Mouse (Mus musculus) stomach, embryonic 16.5 days (tissue): ENCODE measurements around the gene Top1. TPM values are rescaled to one million over a fixed set of nuclear protein-coding genes. Genes with fewer than 3 reads are reported as not detected.

Experiments used
- ATAC-seq: fragments of 200-750 bp; cut with Nextera tagmentation; 2 replicates; pipeline ENCODE4 v1.8.0; 2017; ENCODE audit warnings: moderate number of reproducible peaks, moderate TSS enrichment; ENCODE audit not compliant: insufficient read depth, low FRiP score
- H3K27ac ChIP-seq: fragments of 300-500 bp; sonication (generic); 2 replicates; pipeline ENCODE4 v1.5.1; 2014; ENCODE audit warnings: low read length
- H3K27me3 ChIP-seq: fragments of 300-500 bp; sonication (generic); 2 replicates; pipeline ENCODE4 v1.6.1; 2014; ENCODE audit warnings: low read length, control low read depth, mixed read lengths; ENCODE audit not compliant: control insufficient read depth, insufficient read depth
- H3K36me3 ChIP-seq: fragments of 300-500 bp; sonication (generic); 2 replicates; pipeline ENCODE4 v1.6.1; 2014; ENCODE audit warnings: low read length; ENCODE audit not compliant: control insufficient read depth, insufficient read depth
- H3K4me1 ChIP-seq: fragments of 300-500 bp; sonication (generic); 2 replicates; pipeline ENCODE4 v1.6.1; 2014; ENCODE audit warnings: low read length, control low read depth, mixed read lengths; ENCODE audit not compliant: control insufficient read depth, insufficient read depth
- H3K4me2 ChIP-seq: fragments of 300-500 bp; sonication (generic); 2 replicates; pipeline ENCODE4 v1.6.1; 2014; ENCODE audit warnings: low read depth, low read length, mixed read lengths
- H3K4me3 ChIP-seq: fragments of 300-500 bp; sonication (generic); replicated peaks from 2 replicates; pipeline ENCODE4 v1.5.1; 2014; ENCODE audit warnings: mild to moderate bottlenecking, low read length
- H3K9ac ChIP-seq: fragments of 300-500 bp; sonication (generic); 2 replicates; pipeline ENCODE4 v1.6.1; 2014; ENCODE audit warnings: low read length
- H3K9me3 ChIP-seq: fragments of 300-500 bp; sonication (generic); replicated peaks from 2 replicates; pipeline ENCODE4 v1.6.1; 2016; ENCODE audit warnings: low read length, control low read depth; ENCODE audit not compliant: control insufficient read depth
- WGBS: fragments of 180-500 bp; shearing (Covaris S2); extraction: QIAGEN DNeasy Blood & Tissue Kit; methylation state at CpG from one replicate; pipeline ENCODE4 v1.1.7; 2014; 5-methylcytosine and 5-hydroxymethylcytosine counted together
- polyA plus RNA-seq: library from polyadenylated mRNA; unstranded; fragments of >200 nt; fragmentation: Nextera tagmentation; extraction: Ambion mirVana; gene quantifications from 2 replicates; pipeline ENCODE4 v1.2.1, GENCODE M21; 2015

Top1 gene
- polyA plus RNA-seq, 1 experiment from 2014 or later = 64.1 TPM

DNA sequence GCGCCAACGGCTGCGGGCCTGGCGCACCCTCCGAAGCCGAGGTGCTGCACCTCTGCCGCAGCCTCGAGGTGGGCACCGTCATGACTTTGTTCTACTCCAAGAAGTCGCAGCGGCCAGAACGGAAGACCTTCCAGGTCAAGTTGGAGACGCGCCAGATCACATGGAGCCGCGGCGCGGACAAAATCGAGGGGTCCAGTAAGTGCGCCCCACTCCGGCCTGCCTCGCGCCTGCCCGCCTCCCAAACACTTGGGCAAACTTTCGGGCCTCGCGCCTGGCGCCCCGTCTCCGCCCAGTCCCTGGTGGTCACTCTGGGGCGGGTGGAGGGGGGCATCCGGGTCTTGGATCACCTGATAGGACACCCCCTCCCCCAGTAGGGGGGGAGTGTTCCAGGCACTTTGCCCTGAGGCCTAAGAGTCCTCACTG is 86.2 kb downstream of the Top1 start:
- Histone ChIP-seq H3K36me3 (0 out of 2 replicates have a peak, but pooled peaks cover 6% of the 10 kb centered on the region), H3K9me3 (no peaks in the 10 kb centered on the region), H3K4me3 (peak overlapping the region; percentile 79), H3K27me3 (no peaks in the 10 kb centered on the region), H3K4me1 (peaks cover 43% of the 10 kb centered on the region), H3K4me2 (peak overlapping the region; percentile 90), H3K27ac (peak overlapping the region; percentile 91), H3K9ac (peak overlapping the region; percentile 88)
- WGBS = under 1% methylated on average over 32 of the region's 32 CpGs
- ATAC-seq = peak; percentile 14

DNA sequence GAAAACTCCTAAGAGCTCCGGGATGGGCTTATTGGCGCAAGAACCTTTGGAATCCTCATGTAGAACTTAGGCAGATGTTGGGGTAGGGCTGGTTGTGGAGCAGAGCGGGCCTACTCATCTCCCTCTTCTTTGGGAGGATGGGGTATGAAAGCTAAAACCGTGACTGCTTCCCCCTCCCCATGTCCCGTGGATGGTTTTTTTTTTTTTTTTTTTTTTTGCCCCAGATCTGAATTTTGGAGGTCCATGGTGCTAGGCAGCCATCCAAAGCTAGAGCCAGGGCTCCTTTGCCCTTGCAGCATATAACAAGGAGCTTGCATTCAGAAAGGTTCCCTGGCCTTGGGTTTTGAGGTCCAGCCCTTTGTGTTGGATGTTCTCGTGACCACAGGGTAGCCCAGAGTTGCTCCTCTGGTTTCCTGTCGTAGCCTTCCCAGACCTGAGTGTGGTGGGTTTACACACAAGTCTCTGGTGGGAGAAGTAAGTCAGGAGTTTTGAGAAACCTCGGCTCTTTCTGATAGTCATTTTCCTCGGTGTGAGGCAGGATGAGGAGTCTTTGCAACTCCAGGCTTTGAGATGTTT is 86.8 kb downstream of the Top1 start:
- Histone ChIP-seq H3K27ac (peak overlapping the region; percentile 91), H3K36me3 (0 out of 2 replicates have a peak, but pooled peaks cover 6% of the 10 kb centered on the region), H3K27me3 (no peaks in the 10 kb centered on the region), H3K4me2 (peak overlapping the region; percentile 90), H3K9me3 (no peaks in the 10 kb centered on the region), H3K4me3 (peak overlapping the region; percentile 79), H3K9ac (peak overlapping the region; percentile 88), H3K4me1 (peaks cover 50% of the 10 kb centered on the region)
- 17% methylated on average over 9 of the region's 9 CpGs for WGBS
- no peak for ATAC-seq

GRCm38 (mm10) chr2:160733131-160733531 is 87.4 kb downstream of the Top1 start:
- 21% methylated on average over 7 of the region's 7 CpGs for WGBS
- Histone ChIP-seq H3K27me3 (no peaks in the 10 kb centered on the region), H3K4me1 (peaks cover 55% of the 10 kb centered on the region), H3K36me3 (0 out of 2 replicates have a peak, but pooled peaks cover 6% of the 10 kb centered on the region), H3K9me3 (no peaks in the 10 kb centered on the region), H3K4me3 (peak overlapping the region; percentile 79), H3K27ac (no peak overlapping the region), H3K9ac (peak overlapping the region; percentile 88), H3K4me2 (peak overlapping the region; percentile 90)
- ATAC-seq = no peak

- WGBS = 82% methylated on average over 3 of the region's 3 CpGs
- Histone ChIP-seq H3K4me2 (no peak overlapping the region; the same call in 1 of the 2 replicates), H3K27me3 (no peaks in the 10 kb centered on the region), H3K9me3 (no peaks in the 10 kb centered on the region), H3K36me3 (0 out of 2 replicates have a peak, but pooled peaks cover 6% of the 10 kb centered on the region), H3K9ac (peak overlapping the region; percentile 28; the same call in 1 of the 2 replicates), H3K27ac (no peak overlapping the region), H3K4me3 (no peak overlapping the region), H3K4me1 (peaks cover 61% of the 10 kb centered on the region)
- no peak for ATAC-seq
Observed at GRCm38 (mm10) chr2:160734331-160734730, 88.6 kb downstream of the Top1 start.

DNA sequence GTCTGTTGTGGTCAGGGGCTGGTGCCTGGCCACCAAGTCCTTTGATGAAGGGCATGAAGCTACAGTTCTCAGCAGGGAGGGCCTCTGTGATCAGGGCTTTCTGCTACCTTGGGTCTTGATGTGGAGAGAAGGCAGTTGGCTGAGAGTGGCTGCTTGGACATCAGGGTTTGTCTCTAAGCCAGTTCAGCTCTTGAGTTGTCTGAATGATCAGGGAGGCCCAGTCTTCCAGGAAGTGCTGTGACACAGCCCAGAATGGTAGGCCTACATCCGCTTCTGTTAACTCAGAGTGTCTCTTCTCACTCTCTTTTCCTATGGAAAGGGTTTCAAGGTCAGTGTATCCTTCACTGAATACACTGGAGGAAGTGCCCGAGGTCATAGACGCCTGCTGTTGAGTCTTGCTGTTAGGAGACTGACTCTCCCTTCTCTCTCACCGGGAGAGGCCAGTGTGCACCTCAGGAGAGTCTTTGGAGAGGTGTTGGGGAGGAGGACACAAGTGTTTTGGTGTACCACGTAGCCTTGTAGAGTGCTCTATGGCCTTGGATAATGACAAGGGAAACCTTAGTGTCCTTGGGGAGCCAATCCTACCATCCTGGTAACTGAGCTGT is 90.1 kb downstream of the Top1 start:
- ATAC-seq = no peak
- H3K27ac ChIP-seq = peak overlapping the region; percentile 40; the same call in 1 of the 2 replicates
- 0 out of 2 replicates have a peak, but pooled peaks cover 6% of the 10 kb centered on the region for H3K36me3 ChIP-seq
- H3K27me3 ChIP-seq = no peaks in the 10 kb centered on the region
- H3K9me3 ChIP-seq = no peaks in the 10 kb centered on the region
- no peak overlapping the region for H3K9ac ChIP-seq
- H3K4me3 ChIP-seq = no peak overlapping the region
- H3K4me1 ChIP-seq = peaks cover 65% of the 10 kb centered on the region
- H3K4me2 ChIP-seq = no peak overlapping the region
- 82% methylated on average over 5 of the region's 5 CpGs for WGBS

DNA sequence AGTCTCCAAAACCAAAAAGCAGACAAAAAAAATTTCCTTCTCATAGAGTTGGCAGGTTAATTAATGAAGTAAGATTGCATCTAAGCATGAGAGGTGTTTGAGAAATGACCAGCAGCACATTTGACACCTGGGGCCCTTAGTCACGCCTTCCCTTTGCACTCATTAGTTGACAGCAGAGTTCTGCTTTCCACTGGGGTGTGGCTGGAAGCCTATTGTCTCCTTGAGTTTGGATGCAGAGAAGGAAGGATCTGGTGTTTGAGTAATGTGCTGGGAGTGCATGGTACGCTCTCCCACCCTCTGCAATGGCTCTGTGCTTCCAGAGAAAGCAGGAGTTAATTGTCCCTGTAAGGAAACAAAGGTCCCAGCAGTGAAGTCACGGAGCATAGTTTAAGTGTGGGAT is 90.8 kb downstream of the Top1 start:
- no peak overlapping the region; the same call in 1 of the 2 replicates for H3K27ac ChIP-seq
- no peak overlapping the region for H3K9ac ChIP-seq
- WGBS = 80% methylated on average over 3 of the region's 3 CpGs
- no peak overlapping the region for H3K4me2 ChIP-seq
- no peak overlapping the region for H3K4me3 ChIP-seq
- no peaks in the 10 kb centered on the region for H3K27me3 ChIP-seq
- ATAC-seq = no peak
- H3K36me3 ChIP-seq = 0 out of 2 replicates have a peak, but pooled peaks cover 6% of the 10 kb centered on the region
- H3K4me1 ChIP-seq = peaks cover 65% of the 10 kb centered on the region
- H3K9me3 ChIP-seq = no peaks in the 10 kb centered on the region

DNA sequence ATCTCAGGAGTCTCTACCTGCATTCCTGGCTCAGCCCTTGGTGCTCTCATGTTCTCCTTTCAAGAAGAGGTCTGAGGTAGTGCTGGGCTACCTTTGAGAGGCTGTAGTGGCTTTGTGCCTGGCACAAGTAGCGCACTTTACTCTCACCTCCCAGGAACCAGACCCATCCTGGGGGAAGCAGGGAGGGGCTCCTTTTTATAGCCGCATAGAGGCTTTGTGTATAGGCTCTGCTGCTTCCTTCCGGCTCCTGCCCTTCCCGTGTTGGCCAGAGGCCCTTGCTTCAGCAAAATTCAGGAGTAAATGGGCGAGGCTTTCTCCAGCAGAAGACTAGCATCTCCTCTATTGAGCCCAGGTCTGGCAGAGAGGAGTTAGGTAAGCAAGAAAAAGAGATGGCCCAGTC is 92.7 kb downstream of the Top1 start:
- ATAC-seq = no peak
- Histone ChIP-seq H3K4me2 (no peak overlapping the region), H3K9ac (no peak overlapping the region), H3K4me1 (peaks cover 60% of the 10 kb centered on the region), H3K9me3 (no peaks in the 10 kb centered on the region), H3K4me3 (no peak overlapping the region), H3K27me3 (no peaks in the 10 kb centered on the region), H3K36me3 (0 out of 2 replicates have a peak, but pooled peaks cover 6% of the 10 kb centered on the region), H3K27ac (peak overlapping the region; percentile 30; the same call in 1 of the 2 replicates)
- WGBS = 69% methylated on average over 5 of the region's 5 CpGs

- 47% methylated on average over 2 of the region's 2 CpGs for WGBS
- peaks cover 46% of the 10 kb centered on the region for H3K4me1 ChIP-seq
- no peak overlapping the region for H3K9ac ChIP-seq
- H3K4me2 ChIP-seq = no peak overlapping the region
- 0 out of 2 replicates have a peak, but pooled peaks cover 5% of the 10 kb centered on the region for H3K36me3 ChIP-seq
- no peaks in the 10 kb centered on the region for H3K27me3 ChIP-seq
- no peak overlapping the region for H3K4me3 ChIP-seq
- H3K9me3 ChIP-seq = no peaks in the 10 kb centered on the region
- no peak for ATAC-seq
- H3K27ac ChIP-seq = peak overlapping the region; percentile 6; the same call in 1 of the 2 replicates
Observed at GRCm38 (mm10) chr2:160739647-160740356, 94.1 kb downstream of the Top1 start.
